Mouse (Mus musculus): ENCODE data around the gene Lrfn2. TPM values are rescaled to one million over a fixed set of nuclear protein-coding genes. Genes with fewer than 3 reads are reported as not detected.

Lrfn2 gene
- polyA plus RNA-seq, 1 experiment from 2014 or later: 1.2 TPM

- H3K4me3 ChIP-seq (ENCODE audit: low read depth, low read length): no peak overlapping the region
- no peak overlapping the region for H3K9ac ChIP-seq (replicated peaks; ENCODE audit: low read depth, low read length)
- no peaks in the 10 kb centered on the region for H3K9me3 ChIP-seq (ENCODE audit: control insufficient read depth, low read depth, low read length)
- H3K27me3 ChIP-seq (ENCODE audit: control insufficient read depth, insufficient read depth, low read length): no peaks in the 10 kb centered on the region
- no peak overlapping the region for H3K27ac ChIP-seq (ENCODE audit: low read length)
- H3K36me3 ChIP-seq (ENCODE audit: control insufficient read depth, insufficient read depth, low read length): no peaks in the 10 kb centered on the region
- no peaks in the 10 kb centered on the region for H3K4me1 ChIP-seq (ENCODE audit: control insufficient read depth, insufficient read depth, low read length)
- no peak overlapping the region for H3K4me2 ChIP-seq (replicated peaks; ENCODE audit: low read depth, low read length)
- no peak for ATAC-seq (ENCODE audit: insufficient number of reproducible peaks, insufficient read depth, low FRiP score, low read depth)
- WGBS: 65% methylated on average over 6 of the region's 6 CpGs
Measured at GRCm38 (mm10) chr17:49035052-49035451, 102.9 kb downstream of the Lrfn2 start.

- Histone ChIP-seq H3K36me3 (ENCODE audit: control insufficient read depth, insufficient read depth, low read length) (no peaks in the 10 kb centered on the region), H3K27me3 (ENCODE audit: control insufficient read depth, insufficient read depth, low read length) (no peaks in the 10 kb centered on the region), H3K27ac (ENCODE audit: low read length) (no peak overlapping the region), H3K9ac (replicated peaks; ENCODE audit: low read depth, low read length) (no peak overlapping the region), H3K4me3 (ENCODE audit: low read depth, low read length) (no peak overlapping the region), H3K4me2 (replicated peaks; ENCODE audit: low read depth, low read length) (no peak overlapping the region), H3K4me1 (ENCODE audit: control insufficient read depth, insufficient read depth, low read length) (no peaks in the 10 kb centered on the region), H3K9me3 (ENCODE audit: control insufficient read depth, low read depth, low read length) (no peaks in the 10 kb centered on the region)
- no peak for ATAC-seq (ENCODE audit: insufficient number of reproducible peaks, insufficient read depth, low FRiP score, low read depth)
- WGBS: 67% methylated on average over 8 of the region's 8 CpGs
Measured at GRCm38 (mm10) chr17:49037163-49037950, 105.2 kb downstream of the Lrfn2 start.

- no peaks in the 10 kb centered on the region for H3K9me3 ChIP-seq (ENCODE audit: control insufficient read depth, low read depth, low read length)
- ATAC-seq (ENCODE audit: insufficient number of reproducible peaks, insufficient read depth, low FRiP score, low read depth): no peak
- WGBS: 12% methylated on average over 11 of the region's 11 CpGs
Measured at GRCm38 (mm10) chr17:49043806-49044640, 111.8 kb downstream of the Lrfn2 start.

GRCm38 (mm10) chr17:49047921-49048320 lies 115.7 kb downstream of the Lrfn2 start:
- no peak overlapping the region for H3K27ac ChIP-seq (ENCODE audit: low read length)
- H3K4me2 ChIP-seq (replicated peaks; ENCODE audit: low read depth, low read length): no peak overlapping the region
- no peak overlapping the region for H3K4me3 ChIP-seq (ENCODE audit: low read depth, low read length)
- no peaks in the 10 kb centered on the region; the same call in 1 of the 2 replicates for H3K4me1 ChIP-seq (ENCODE audit: control insufficient read depth, insufficient read depth, low read length)
- no peaks in the 10 kb centered on the region for H3K27me3 ChIP-seq (ENCODE audit: control insufficient read depth, insufficient read depth, low read length)
- H3K9ac ChIP-seq (replicated peaks; ENCODE audit: low read depth, low read length): no peak overlapping the region
- no peaks in the 10 kb centered on the region for H3K9me3 ChIP-seq (ENCODE audit: control insufficient read depth, low read depth, low read length)
- H3K36me3 ChIP-seq (ENCODE audit: control insufficient read depth, insufficient read depth, low read length): no peaks in the 10 kb centered on the region
- ATAC-seq (ENCODE audit: insufficient number of reproducible peaks, insufficient read depth, low FRiP score, low read depth): no peak
- 38% methylated on average over 4 of the region's 4 CpGs for WGBS

More at GRCm38 (mm10) chr17:49043806-49044640, 111.8 kb downstream of the Lrfn2 start:
- Histone ChIP-seq H3K27ac (ENCODE audit: low read length) (no peak overlapping the region), H3K9ac (replicated peaks; ENCODE audit: low read depth, low read length) (no peak overlapping the region), H3K36me3 (ENCODE audit: control insufficient read depth, insufficient read depth, low read length) (no peaks in the 10 kb centered on the region), H3K27me3 (ENCODE audit: control insufficient read depth, insufficient read depth, low read length) (no peaks in the 10 kb centered on the region), H3K4me2 (replicated peaks; ENCODE audit: low read depth, low read length) (no peak overlapping the region), H3K4me3 (ENCODE audit: low read depth, low read length) (no peak overlapping the region), H3K4me1 (ENCODE audit: control insufficient read depth, insufficient read depth, low read length) (no peaks in the 10 kb centered on the region; the same call in 1 of the 2 replicates)

GRCm38 (mm10) chr17:49051231-49051630 lies 119.1 kb downstream of the Lrfn2 start:
- H3K4me3 ChIP-seq (ENCODE audit: low read depth, low read length): no peak overlapping the region
- H3K9me3 ChIP-seq (ENCODE audit: control insufficient read depth, low read depth, low read length): no peaks in the 10 kb centered on the region
- H3K27me3 ChIP-seq (ENCODE audit: control insufficient read depth, insufficient read depth, low read length): no peaks in the 10 kb centered on the region
- no peaks in the 10 kb centered on the region for H3K4me1 ChIP-seq (ENCODE audit: control insufficient read depth, insufficient read depth, low read length)
- no peaks in the 10 kb centered on the region for H3K36me3 ChIP-seq (ENCODE audit: control insufficient read depth, insufficient read depth, low read length)
- H3K9ac ChIP-seq (replicated peaks; ENCODE audit: low read depth, low read length): no peak overlapping the region
- no peak for ATAC-seq (ENCODE audit: insufficient number of reproducible peaks, insufficient read depth, low FRiP score, low read depth)
- H3K4me2 ChIP-seq (replicated peaks; ENCODE audit: low read depth, low read length): no peak overlapping the region
- H3K27ac ChIP-seq (ENCODE audit: low read length): no peak overlapping the region
- WGBS: 72% methylated on average over 11 of the region's 11 CpGs

- no peaks in the 10 kb centered on the region for H3K9me3 ChIP-seq (ENCODE audit: control insufficient read depth, low read depth, low read length)
- 88% methylated on average over 8 of the region's 8 CpGs for WGBS
- H3K4me2 ChIP-seq (replicated peaks; ENCODE audit: low read depth, low read length): no peak overlapping the region
- no peaks in the 10 kb centered on the region for H3K36me3 ChIP-seq (ENCODE audit: control insufficient read depth, insufficient read depth, low read length)
- no peaks in the 10 kb centered on the region; the same call in 1 of the 2 replicates for H3K4me1 ChIP-seq (ENCODE audit: control insufficient read depth, insufficient read depth, low read length)
- no peak for ATAC-seq (ENCODE audit: insufficient number of reproducible peaks, insufficient read depth, low FRiP score, low read depth)
- H3K9ac ChIP-seq (replicated peaks; ENCODE audit: low read depth, low read length): no peak overlapping the region
- H3K27me3 ChIP-seq (ENCODE audit: control insufficient read depth, insufficient read depth, low read length): no peaks in the 10 kb centered on the region
- no peak overlapping the region for H3K4me3 ChIP-seq (ENCODE audit: low read depth, low read length)
- H3K27ac ChIP-seq (ENCODE audit: low read length): no peak overlapping the region
Measured at GRCm38 (mm10) chr17:49061141-49061540, 129.0 kb downstream of the Lrfn2 start.

DNA sequence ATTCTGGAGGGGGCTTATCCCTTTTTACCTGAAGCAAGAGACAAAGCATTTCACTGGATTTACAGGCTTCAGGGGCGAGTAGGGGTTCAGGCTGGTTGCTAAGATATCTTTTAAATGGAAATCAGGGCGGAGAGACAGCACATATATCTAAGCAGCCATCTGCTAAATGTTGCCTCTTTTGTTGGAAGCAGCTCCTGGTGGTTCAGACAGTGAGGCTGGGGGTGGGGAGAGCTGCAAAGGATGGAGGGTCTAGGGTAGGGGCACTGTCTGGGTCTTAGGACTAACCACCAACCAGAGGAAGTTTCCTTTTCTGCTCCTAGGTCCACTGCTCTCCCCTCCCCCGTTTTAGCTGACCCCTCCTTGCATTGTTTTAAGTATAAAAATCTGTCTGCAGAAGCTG lies 131.6 kb downstream of the Lrfn2 start:
- H3K4me2 ChIP-seq (replicated peaks; ENCODE audit: low read depth, low read length): no peak overlapping the region
- no peaks in the 10 kb centered on the region for H3K36me3 ChIP-seq (ENCODE audit: control insufficient read depth, insufficient read depth, low read length)
- no peaks in the 10 kb centered on the region for H3K9me3 ChIP-seq (ENCODE audit: control insufficient read depth, low read depth, low read length)
- no peaks in the 10 kb centered on the region for H3K27me3 ChIP-seq (ENCODE audit: control insufficient read depth, insufficient read depth, low read length)
- no peak overlapping the region for H3K4me3 ChIP-seq (ENCODE audit: low read depth, low read length)
- WGBS: 35% methylated on average over 3 of the region's 3 CpGs
- no peak overlapping the region; the same call in 1 of the 2 replicates for H3K9ac ChIP-seq (replicated peaks; ENCODE audit: low read depth, low read length)
- no peaks in the 10 kb centered on the region; the same call in 1 of the 2 replicates for H3K4me1 ChIP-seq (ENCODE audit: control insufficient read depth, insufficient read depth, low read length)
- ATAC-seq (ENCODE audit: insufficient number of reproducible peaks, insufficient read depth, low FRiP score, low read depth): no peak
- no peak overlapping the region for H3K27ac ChIP-seq (ENCODE audit: low read length)

DNA sequence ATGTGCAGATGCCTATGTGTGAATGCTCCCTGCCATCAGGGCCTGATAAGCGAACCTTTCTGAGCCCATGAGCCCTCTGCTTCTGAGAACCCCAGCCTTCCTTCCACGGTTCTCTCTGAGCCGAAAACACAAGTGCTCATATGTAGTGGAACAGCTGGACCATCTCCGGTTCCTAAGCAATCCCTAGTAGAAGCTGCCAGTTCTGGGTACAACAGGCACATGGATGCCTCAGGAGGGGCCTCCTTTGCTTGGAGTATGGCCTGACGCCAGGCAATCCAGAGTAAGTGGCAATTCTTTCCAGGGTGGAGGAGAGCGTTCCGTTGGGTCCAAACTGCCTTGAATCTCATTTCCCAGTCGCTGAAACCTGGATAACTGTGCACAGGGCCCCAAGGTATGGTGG lies 132.3 kb downstream of the Lrfn2 start:
- ATAC-seq (ENCODE audit: insufficient number of reproducible peaks, insufficient read depth, low FRiP score, low read depth): no peak
- Histone ChIP-seq H3K9ac (replicated peaks; ENCODE audit: low read depth, low read length) (no peak overlapping the region), H3K36me3 (ENCODE audit: control insufficient read depth, insufficient read depth, low read length) (no peaks in the 10 kb centered on the region), H3K27me3 (ENCODE audit: control insufficient read depth, insufficient read depth, low read length) (no peaks in the 10 kb centered on the region), H3K4me3 (ENCODE audit: low read depth, low read length) (no peak overlapping the region), H3K9me3 (ENCODE audit: control insufficient read depth, low read depth, low read length) (no peaks in the 10 kb centered on the region), H3K4me1 (ENCODE audit: control insufficient read depth, insufficient read depth, low read length) (no peaks in the 10 kb centered on the region; the same call in 1 of the 2 replicates), H3K4me2 (replicated peaks; ENCODE audit: low read depth, low read length) (no peak overlapping the region), H3K27ac (ENCODE audit: low read length) (no peak overlapping the region)
- WGBS: 66% methylated on average over 8 of the region's 8 CpGs

All from stomach, embryonic 14.5 days (tissue).